Mouse (Mus musculus): ENCODE data around the gene Hes2. TPM values are rescaled to one million over a fixed set of nuclear protein-coding genes. Genes with fewer than 3 reads are reported as not detected.

Hes2 gene
- not detected for total RNA-seq (2021)
- long read RNA-seq, experiment 1 = 0 reads
- long read RNA-seq, experiment 2 = 0 reads

GRCm38 (mm10) chr4:152158585-152159284 is at the start of gene Hes2:
Gene Hes2 (plus strand): TSS chr4:152158867.
- DNase-seq (ENCODE audit: low spot score in 2 of 2) = no peak

GRCm38 (mm10) chr4:152109509-152109908 is 49.2 kb upstream of the Hes2 start:
- no peak for DNase-seq (ENCODE audit: low spot score in 2 of 2)

GRCm38 (mm10) chr4:152110689-152111088 is 48.0 kb upstream of the Hes2 start:
- no peak for DNase-seq (ENCODE audit: low spot score in 2 of 2)

GRCm38 (mm10) chr4:152112329-152112728 is 46.3 kb upstream of the Hes2 start:
- DNase-seq (ENCODE audit: low spot score in 2 of 2) = no peak

- no peak for DNase-seq (ENCODE audit: low spot score in 2 of 2)
Measured at GRCm38 (mm10) chr4:152114080-152114479, 44.6 kb upstream of the Hes2 start.

GRCm38 (mm10) chr4:152115921-152116612 is 42.6 kb upstream of the Hes2 start, which contains the start of gene Tnfrsf25:
Gene Tnfrsf25 (plus strand): TSS chr4:152115934.
- no peak for DNase-seq (ENCODE audit: low spot score in 2 of 2)

- no peak for DNase-seq (ENCODE audit: low spot score in 2 of 2)
Measured at GRCm38 (mm10) chr4:152117538-152117937, 41.1 kb upstream of the Hes2 start.

- peak; percentile 66 to 67 for DNase-seq (ENCODE audit: low spot score in 2 of 2)
Measured at GRCm38 (mm10) chr4:152119396-152120292, 39.0 kb upstream of the Hes2 start.

GRCm38 (mm10) chr4:152120311-152121182 is 38.1 kb upstream of the Hes2 start:
- DNase-seq (ENCODE audit: low spot score in 2 of 2) = peak in 1 of 2 experiments; percentile 44

GRCm38 (mm10) chr4:152121183-152121505 is 37.5 kb upstream of the Hes2 start:
- DNase-seq (ENCODE audit: low spot score in 2 of 2) = no peak

- no peak for DNase-seq (ENCODE audit: low spot score in 2 of 2)
Measured at GRCm38 (mm10) chr4:152124361-152124961, 34.2 kb upstream of the Hes2 start.

- DNase-seq (ENCODE audit: low spot score in 2 of 2) = peak in 1 of 2 experiments; percentile 45
Measured at GRCm38 (mm10) chr4:152125161-152126025, 33.3 kb upstream of the Hes2 start.

- DNase-seq (ENCODE audit: low spot score in 2 of 2) = peak in 1 of 2 experiments; percentile 57
Measured at GRCm38 (mm10) chr4:152126026-152126920, 32.4 kb upstream of the Hes2 start.

GRCm38 (mm10) chr4:152127884-152128283 is 30.8 kb upstream of the Hes2 start:
- no peak for DNase-seq (ENCODE audit: low spot score in 2 of 2)

- no peak for DNase-seq (ENCODE audit: low spot score in 2 of 2)
Measured at GRCm38 (mm10) chr4:152128784-152129183, 29.9 kb upstream of the Hes2 start.

GRCm38 (mm10) chr4:152129395-152129930 is 29.2 kb upstream of the Hes2 start:
- no peak for DNase-seq (ENCODE audit: low spot score in 2 of 2)

- peak in 1 of 2 experiments; percentile 30 for DNase-seq (ENCODE audit: low spot score in 2 of 2)
Measured at GRCm38 (mm10) chr4:152130771-152131653, 27.7 kb upstream of the Hes2 start.
